Mouse (Mus musculus) urinary bladder, postnatal 25 days (tissue): ENCODE data around the gene Inpp1.
"Not testable (repeated sequence)": the region's sequence is repeated elsewhere in the genome, so short reads cannot be mapped to it uniquely, and the experiment has no call there.

Source experiments
- DNase-seq: peaks from one replicate; pipeline ENCODE4 v3.0.0; 2022; ENCODE audit warnings: low spot score

Inpp1 gene

DNA sequence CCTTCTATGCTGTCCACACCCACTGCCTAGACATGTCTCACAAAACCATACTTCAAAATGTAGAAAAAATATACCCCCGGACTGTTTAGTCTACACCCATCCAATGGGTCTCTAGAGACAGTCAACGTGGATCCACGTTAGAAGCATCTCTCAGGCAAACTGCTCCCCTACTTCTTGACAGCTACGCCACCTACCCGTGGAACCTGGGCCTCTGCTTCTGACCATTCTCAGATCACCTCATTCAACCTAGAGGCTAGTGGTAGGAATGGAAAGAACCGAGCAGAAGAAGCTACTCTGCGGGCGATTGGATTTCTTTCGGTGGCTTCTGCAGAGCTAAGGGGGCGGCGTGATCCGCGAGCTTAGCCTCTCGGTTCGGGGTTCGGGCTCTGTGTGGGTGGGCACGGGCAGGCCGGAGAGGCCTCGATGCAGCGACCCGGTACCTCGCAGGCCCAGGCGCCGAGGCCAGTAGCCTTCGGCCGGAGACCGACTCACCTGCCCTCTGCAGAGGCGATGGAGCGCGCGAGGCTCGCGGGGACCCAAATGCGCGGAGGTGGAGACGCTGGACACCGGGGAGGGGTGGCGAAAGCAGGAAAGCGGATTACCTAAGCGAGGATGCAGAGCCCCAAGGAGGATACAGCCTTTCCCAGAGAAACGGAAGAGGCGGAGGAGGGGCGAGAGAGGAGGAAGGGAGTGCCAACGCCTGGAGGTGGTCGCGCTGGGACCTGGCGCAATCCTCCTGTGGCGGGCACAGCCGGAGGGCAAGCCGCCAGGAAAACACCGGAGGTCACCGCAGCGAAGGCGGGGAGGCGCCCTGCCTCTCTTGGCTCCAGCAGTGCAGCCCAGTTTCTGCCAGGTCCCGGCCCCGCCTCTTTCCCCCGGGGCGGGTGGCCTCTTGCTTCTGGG lies at the start of gene Inpp1:
Inpp1 (minus strand) TSS at position 779 of the 903 bp plus-strand sequence.
- peak; percentile 71 for DNase-seq

DNA sequence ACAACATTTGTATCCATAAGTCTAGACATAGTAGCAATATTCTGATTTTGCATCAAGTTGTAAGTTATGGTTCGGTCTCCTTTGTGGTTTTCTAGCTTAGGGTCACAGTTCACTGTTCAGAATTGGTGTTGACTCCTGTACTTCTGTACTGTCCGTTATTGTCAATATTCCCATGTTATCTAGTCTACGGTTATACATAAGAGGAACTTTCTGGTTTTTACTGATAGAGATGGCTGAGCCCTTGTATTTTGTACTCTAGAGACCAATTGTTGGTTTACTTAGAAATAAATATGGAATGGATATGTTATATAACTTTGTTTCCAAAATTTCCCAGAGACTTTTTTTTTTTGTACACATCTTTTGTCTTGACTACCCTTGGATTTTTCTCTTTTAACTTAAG lies 48.5 kb upstream of the Inpp1 start:
- DNase-seq: no peak

DNA sequence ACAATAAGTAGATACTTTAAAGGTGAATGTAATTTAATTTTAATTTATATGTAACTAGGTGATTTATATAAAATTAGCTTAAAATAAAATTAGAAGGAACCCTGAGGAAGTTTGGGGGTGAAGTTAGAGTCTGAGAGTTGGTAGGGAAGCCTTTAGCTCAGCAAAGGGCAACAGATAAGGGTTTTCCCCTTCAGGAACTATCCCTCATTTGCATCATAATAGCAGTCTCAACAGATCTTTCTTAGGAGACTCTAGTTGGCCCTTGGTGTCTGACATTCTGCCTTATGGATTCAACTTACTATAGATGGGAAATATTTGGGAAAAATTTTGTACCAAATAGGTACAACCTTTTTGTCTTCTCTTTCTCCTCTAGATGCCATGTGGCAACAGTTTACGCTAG lies 46.7 kb upstream of the Inpp1 start:
- no peak for DNase-seq

DNA sequence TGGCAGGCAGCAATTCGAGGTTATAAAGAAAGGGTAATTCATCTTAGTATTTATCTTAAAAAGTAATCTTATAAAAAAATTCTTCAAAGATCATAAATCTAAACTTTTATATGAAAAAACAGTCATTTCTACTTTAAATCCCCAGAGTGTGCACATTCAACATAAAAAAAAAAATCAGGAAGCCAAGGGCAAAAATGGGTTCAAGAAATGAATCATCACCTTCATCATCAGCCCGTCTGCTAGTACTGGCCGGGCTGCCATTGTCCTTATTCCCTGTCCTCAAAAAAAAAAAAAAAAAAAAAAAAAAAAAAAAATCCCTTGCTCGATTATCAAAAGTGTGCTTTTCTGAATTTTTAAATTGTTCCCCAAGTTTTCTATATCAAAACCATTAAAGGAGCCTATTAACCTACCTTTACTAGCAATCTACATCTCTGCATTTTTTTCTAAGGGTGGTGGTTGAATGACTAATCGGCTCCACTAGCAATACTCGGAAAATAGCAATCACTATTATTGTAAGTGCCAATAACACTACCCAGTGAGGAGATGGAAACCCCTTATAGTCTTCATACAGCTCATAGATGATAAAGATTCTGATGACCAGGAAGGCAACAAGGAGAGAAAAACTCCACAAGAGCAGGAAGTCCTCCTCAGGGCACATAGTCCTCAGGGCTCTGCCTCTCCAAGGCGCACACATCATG lies 38.6 kb upstream of the Inpp1 start:
- no peak for DNase-seq

DNA sequence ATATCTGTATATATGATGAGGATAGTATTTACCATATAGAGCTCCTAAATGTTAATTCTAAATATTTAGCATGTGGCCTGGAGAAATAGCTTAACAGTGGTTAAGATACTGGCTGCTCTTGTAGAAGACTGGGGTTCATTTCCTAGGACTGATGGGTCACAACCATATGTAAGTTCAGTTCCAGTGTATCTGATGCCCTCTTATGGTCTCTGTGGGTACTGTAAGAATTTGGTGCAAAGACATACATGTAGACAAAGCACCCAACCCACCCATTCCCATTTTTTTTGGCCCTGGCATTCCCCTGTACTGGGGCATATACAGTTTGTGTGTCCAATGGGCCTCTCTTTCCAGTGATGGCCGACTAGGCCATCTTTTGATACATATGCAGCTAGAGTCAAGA lies 36.5 kb upstream of the Inpp1 start:
- DNase-seq: not testable (repeated sequence)

DNA sequence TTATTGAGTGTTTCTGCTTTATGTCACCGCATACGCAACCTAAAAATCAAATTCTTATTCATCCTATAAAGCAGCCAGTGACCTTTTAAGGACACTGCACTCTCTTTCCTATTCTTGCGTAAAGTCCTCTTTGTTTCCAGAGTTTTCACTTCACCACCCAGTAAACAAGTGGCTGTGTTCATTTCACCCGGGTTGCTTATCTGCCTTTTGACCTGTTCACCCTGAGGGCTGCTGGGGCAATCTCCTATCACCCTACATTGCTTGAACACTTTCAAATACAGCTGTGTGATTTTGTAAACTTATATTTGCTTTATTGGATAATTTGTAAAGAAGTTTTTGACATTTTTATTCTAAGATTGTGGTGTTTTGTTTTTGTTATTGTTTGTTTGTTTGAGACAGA lies 31.9 kb upstream of the Inpp1 start:
- no peak for DNase-seq

DNA sequence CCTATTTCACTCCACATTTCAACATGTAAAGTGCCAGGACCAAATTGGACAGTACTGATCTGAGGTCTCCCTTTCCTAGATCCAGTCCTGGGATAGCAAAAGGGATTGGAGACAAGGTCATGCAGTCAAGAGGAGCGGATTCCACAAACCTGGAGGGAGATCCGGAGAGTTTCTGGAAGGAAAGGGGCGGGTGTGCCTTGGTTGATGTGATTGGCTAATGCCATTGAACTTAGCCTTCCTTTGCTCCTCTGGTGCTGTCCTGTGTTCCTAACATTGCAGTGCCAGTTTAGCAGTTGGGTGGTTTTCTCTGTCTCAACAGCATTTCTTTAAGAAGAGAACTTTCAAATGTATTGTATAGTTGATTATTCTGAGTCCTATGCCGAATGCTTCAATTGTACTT lies 29.1 kb upstream of the Inpp1 start:
- no peak for DNase-seq

DNA sequence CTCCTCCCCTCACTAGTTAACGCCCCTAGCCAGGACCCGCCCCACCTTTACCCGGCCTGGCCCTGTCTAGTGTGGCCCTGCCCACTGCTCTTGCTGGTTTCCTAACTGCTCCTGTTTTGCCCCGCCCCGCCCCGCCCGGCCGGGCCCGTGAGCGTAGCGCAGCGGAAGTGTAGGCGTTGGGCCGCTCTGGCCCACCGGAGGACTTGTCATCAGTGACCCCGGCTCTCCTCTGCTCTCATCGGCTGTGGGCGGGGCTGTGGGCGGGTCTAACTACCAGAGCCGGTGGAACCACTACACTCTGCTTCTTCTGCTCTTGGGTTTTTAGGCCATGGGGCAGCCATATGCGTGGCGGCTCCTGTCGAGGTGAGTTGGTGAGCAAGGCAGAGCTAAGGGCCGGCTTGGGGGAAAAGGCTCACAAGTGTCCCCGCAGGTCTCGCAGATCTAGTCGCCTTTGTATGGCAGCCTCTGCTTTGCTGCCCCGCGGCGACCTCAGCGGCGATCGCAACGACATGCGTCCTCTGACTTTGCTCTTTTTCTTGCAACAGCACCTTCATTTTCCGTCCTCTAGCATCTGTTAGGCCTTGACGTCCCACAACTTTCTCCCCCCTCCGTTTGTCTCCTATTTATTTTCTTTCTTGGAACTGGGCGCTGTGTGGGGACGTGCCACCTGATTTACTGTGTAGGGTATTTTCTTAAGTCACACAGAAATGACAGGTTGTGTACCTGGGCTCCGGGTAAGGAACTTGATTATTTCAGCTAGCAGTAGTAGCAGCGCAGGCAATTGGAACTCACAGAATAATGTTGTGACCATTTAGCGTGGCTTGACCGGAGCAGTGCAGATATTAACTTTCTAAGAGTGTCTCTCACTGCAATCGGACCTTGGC lies 27.5 kb upstream of the Inpp1 start, which contains the start of gene Hibch:
Hibch (plus strand) TSS at position 148 of the 884 bp plus-strand sequence.
- DNase-seq: peak; percentile 94

DNA sequence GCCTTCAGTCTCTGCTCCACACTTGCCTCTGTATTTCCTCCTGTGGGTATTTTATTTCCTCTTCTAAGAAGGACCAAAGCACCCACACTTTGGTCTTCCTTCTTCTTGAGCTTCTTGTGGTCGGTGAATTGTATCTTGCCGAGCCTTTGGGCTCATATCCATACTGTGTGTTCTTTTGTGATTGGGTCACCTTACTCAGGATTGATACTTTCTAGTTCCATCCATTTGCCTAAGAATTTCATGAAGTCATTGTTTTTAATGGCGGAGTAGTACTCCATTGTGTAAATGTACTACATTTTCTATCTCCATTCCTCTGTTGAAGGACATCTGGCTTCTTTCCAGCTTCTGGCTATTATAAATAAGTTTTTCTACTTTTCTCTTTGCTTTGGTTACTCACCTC lies 26.9 kb upstream of the Inpp1 start:
- no peak for DNase-seq

DNA sequence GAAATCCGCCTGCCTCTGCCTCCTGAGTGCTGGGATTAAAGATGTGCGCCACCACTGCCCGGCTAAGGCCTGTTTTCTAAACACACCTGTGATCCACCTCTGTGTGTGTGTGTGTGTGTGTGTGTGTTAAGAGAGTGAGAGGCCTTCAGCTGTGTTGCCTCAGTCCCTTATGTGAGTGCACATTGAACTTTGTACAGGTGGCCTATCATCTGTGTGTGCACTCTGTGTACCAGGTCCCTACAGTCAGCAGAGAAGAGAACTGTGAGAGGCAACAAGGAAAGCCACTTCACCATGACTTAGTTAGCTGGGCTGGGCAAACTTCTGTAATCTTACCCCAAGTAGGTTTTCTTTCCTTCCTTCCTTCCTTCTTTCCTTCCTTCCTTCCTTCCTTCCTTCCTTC lies 21.6 kb upstream of the Inpp1 start:
- DNase-seq: no peak

DNA sequence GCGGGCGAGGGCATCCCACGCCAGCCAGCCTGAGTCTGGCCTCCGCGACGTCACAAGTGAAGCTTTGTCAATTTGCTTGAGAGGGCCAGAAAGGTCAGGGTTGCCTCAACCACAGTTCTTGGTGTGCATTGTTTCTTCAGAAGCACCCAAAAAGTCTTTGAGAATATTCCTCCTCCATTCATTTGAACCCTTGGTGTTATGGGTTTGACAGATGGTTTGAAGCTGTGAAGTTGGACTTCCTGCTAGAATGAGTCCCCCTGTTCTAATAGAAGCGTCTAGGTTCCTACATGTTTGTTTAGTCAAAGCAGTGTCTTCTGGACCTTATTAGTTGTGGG lies 292 bp upstream of the Inpp1 start:
- no peak for DNase-seq

DNA sequence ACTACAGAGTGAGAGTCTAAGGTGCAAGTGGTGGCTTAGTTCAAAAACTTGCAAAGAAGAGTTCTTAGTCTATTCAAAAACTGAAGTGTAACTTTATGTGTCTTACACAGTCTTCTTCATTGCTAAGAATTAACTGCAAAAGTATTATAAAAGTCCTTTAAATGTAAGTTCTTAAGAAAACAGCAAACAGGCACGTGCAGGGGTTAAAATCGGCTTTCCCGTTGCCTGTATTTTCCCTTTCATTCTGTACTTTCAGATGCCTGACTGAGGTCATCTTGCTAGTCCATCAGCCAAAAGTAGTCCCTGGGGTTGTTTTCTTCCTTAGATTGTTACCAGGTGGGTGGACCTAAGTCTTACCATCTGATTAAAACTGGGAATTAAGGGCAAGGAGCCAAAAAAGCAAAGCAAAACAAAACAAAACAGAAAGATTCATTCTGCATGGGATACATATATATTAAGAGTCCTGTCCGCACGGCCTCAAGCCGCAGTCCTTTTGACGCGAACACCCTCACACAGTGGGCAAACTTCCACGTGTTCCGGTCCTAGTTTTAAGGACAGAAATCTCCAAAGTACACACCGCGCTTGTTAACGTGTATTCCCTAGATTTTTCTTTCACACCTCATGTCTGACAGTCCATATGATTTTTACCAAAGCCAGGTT lies 1.1 kb downstream of the Inpp1 start:
- no peak for DNase-seq

DNA sequence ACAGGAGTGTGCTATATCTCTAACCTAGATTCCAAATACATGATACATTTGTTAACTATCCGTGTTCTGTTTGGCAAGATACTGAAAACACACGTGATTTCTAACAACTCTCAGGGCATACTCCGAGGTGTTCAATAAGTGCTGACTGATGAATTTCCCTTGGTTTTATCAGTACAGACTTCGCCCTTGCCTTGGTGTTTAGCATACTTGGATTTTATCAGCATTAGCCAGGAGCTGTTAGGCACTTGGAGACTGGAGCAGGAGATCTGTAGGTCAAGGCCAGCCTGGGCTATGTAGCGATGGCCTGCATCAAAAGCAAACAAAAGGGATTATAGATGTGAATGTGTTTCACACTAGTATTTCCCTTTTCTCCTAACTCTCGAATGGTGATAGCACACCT lies 9.0 kb downstream of the Inpp1 start:
- DNase-seq: no peak

DNA sequence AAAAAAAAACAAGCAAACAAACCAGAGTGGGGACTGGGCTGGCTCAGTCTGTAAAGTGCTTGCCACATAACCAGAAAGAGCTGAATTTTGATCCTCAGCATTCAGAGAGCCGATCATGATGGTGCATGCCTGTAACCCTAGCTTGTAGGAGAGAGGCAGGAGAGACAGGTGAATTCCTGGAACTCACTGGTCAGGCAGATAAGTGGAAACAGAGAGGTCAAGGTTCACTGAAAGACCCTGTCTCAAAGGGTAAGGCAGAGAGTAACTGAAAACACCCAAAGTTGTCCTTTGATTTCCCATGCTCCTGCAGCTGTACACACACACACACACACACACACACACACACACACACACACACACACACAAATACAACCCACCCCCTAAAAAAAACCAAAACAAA lies 12.4 kb downstream of the Inpp1 start:
- no peak for DNase-seq

DNA sequence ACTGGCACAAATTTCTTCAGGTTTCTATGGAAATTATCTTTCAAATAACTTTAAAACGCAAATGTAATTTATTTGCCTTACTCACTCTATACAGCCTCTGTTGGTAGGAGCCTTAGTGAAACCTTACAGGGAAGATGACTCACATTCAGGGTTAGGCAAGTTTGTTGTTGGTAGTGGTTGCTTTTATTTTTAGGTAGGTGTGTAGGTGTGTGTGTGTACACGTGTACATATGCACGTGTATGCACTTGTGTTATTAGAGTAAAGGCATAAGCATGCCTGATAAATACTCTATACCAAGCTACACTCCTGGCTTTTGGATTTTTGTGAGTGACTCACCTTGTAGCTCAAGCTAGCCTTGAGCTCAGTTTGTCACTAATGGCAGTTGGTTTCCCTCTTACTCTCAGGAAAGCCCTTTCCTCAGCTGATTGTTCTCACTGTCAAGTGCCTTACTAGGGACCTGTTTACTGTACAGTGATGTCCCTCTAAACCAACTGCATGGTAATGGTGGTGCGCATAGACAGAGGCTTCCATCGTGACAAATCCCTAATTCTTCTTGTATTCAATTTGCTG lies 15.0 kb downstream of the Inpp1 start:
- DNase-seq: no peak

DNA sequence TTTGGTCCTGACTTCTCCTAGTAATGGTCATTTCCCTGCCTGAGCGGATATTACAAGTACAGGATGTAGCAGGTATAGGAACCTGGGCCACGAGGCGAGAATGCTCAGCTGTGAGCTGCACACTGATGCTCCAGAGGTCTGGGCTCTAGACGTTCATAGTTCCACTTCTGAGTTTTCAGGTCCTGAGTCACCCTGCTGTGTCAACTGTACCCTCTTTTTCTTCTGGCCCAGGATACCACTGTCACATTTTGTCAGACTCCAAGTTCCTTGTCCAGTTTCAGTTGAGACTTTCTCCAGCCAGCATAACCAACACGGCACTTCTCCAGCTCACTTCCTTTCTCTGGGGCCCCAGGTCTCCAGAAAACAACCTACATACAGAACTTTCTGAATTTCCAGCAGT lies 15.8 kb downstream of the Inpp1 start:
- no peak for DNase-seq

DNA sequence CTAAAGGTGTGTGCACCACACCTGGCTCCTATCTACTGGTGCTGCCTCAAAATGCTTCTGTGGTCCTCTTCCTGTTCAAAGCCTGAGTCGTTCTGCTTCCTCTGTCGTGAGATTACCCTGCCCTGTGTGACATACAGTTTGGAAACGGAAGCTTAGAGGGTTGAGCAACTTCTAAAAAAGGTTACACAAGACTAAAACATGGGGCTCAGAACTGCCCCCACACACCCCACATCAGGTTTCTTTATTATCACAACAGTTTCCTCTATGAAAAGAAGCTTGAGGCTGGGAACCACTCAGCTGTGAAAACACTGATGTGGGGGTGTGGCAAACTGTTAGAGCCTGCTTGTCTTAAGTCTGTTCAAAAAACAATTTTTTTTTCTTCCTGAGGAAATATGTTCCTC lies 17.1 kb downstream of the Inpp1 start:
- DNase-seq: no peak

DNA sequence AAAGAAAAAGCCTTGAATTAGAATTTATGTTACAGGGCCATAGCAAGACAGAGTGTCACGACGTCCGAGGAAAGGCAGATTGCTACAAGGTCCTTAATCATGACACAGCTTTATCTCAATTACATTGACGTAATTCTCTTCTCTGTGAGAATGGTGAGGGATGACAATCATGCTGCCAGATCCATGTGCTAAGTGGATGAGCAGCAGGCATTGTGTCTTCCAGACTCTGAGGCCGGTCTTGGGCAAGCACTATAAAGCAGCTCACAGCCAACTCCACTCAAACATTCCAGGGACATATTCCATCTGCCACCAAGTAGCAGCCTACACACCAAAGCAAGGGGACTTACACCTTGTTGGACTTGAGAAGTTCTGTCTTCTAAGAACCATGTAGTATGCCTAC lies 17.7 kb downstream of the Inpp1 start:
- DNase-seq: no peak

DNA sequence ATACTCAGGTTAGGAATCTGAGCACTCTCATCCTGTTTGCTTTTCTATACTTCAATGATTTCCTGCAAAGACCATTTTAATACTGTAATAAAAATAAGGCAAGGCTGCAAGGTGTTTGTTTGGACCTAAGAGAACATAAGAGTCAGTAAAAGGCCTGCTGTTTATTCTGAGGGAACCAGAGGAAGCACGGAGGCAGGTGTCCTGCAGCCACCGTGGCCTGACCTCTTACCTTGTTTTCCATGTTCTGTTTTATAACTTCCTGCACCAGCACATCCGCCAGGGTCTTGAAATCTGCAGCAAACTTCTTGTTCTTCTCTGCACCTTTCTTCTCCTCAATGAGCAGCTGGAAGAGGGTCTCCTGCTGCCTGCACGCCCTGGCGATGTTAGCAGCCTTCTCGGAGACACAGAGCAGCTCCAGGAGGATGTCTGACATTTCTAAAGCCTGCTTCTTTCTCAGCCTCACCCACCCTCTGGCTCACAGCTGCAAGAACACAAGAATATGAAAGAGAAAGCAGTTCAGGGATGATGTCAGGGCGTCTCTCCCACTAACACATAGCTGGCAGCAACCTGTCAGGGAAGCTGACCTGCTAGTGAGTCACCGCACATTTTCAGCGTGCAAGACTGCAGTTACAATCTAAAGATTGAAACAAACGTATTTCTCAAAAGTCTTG lies 18.3 kb downstream of the Inpp1 start:
- no peak for DNase-seq

DNA sequence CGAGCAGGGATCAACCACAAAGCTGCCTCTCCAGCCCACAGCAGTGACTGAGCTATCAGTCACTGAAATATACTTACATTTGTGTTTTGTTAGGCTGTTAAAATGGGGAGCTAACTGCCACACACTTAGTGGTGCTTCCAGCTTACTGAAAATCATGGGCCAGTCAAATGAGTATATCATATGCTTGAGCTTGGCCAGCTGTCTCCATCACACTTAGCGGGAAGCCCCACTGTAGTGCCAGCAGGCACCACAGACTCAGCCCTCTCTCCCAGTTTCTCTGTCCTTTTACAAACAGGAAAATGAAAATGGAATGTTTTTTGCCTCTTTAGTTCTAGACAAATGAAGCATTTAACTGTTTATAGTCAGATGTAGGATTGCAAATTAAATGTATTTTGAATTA lies 21.6 kb downstream of the Inpp1 start:
- DNase-seq: no peak

DNA sequence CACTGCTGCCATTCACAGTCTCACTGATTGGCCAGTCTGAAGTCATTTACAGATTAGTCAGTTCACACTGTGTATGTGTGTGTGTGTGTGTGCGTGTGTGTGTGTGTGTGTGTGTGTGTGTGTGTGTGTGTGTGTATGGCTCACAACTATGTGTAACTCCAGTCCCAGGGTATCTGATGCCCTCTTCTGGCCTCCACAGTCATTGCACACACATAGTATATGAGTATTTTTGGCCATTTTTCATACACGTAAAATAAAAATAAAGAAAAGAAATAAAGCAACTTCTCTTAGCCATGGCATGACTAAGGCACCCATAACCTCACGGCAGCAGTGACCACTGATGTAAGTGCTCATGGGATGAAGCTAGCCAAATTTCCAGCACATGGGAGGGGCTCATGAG lies 23.8 kb downstream of the Inpp1 start:
- no peak for DNase-seq
